Mouse (Mus musculus) embryo, embryonic 10.5 days (tissue): ENCODE measurements around the gene Sema4d.

ENCODE experiments used
- DNase-seq: peaks from one replicate; pipeline ENCODE4 v3.0.0-alpha.2; 2015; ENCODE audit warnings: low spot score

Gene Sema4d

DNA sequence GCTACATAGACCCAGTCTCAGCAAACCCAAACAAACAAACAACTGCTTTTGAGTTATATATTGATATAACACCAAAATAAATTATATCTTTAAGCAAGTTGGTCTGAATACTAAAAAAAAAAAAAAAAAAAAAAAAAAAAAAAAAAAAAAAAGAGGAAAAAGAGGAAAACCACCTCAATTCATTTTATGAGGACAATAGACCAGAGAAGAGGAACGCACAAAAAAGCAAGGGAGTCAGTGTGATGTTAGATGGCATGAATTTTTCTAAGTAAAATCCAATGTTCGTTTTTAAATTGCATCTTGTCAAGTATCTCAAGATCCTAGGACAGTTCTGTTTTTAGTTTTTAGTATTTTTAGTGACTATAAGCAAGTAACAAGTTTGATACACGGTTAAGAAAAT, 152.1 kb downstream of the Sema4d start:
- no peak for DNase-seq

DNA sequence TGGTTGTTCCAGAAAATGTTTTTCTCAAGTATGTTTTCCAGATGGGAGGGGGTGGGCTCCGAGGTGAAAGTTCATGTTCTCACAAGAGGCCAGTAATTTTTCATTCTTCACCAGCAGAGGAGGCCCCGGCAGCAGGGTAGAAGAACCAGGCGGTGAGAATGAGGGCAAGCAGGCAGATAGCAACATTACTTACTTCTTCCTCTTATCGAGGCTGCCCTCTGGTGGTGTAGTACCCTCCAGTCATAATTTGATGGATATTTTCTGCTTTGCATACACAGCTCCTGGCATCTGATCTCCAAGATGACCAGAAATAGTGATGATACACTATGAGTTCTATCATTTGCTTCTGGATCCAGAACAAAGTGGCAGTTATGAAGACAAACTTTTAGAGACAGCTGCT, 154.6 kb downstream of the Sema4d start:
- no peak for DNase-seq
